Mouse (Mus musculus): Measurements from ENCODE around the gene Rnaseh2a. TPM values are rescaled to one million over a fixed set of nuclear protein-coding genes. Genes with fewer than 3 reads are reported as not detected.

Rnaseh2a gene
- polyA plus RNA-seq, 1 experiment: 69.4 TPM

DNA sequence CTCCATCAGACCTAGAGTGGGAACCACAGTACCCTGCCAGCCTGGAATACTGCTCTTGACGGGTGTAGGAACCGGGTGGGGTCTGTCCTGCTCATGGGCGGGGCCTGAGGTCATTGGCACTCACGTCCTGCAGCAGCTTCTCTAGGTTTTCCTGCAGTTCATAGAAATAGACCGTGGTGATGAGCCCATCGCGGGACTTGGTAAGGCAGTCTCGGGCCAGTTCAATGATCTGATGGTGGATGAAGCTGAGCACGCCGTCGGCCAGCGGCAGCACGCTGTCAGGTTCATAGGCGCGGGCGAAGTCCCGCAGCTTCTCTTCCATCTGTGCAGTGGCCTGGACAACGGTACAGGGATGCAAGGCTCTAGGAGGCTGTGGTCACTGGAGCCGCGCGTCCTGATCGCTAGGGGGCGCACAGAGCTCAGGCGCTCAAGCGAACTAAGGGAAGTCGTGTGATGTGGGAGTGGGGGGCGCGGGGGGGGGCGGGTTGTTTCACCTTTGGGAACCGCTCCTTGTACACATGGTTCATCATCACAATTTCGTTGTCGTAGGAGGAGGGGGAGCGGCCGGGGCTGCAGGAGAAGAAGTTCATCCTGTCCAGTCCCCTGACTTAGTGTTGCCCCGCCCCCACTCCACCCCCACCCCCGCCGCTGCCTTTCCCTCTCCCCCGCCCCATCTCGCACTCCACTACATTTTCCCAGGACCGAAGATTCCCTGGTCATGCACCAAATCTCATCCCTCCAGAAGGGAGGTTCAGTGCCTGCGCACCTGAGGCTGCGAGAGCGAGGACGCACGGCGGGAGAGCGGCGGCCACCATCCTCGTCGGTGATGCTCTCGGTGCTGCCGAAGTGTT is 40.9 kb downstream of the Rnaseh2a start:
- Histone ChIP-seq H3K27me3 (ENCODE audit: control insufficient read depth, insufficient read depth, low read length) (peaks cover 3% of the 10 kb centered on the region; the same call in 1 of the 2 replicates), H3K36me3 (ENCODE audit: control insufficient read depth, insufficient read depth, low read length) (no peaks in the 10 kb centered on the region), H3K4me3 (ENCODE audit: control insufficient read depth, insufficient read depth, low read length) (no peak overlapping the region), H3K4me1 (replicated peaks; ENCODE audit: control insufficient read depth, insufficient read depth, low read length) (0 out of 2 replicates have a peak, but pooled peaks cover 2% of the 10 kb centered on the region), H3K27ac (ENCODE audit: control insufficient read depth, insufficient read depth, low read length) (no peak overlapping the region)
- 10% methylated on average over 48 of the region's 52 CpGs for WGBS
- DNase-seq: peak; percentile 58
- peak; percentile 73; the same call in 1 of the 2 replicates for TF ChIP-seq CTCF (IDR thresholded peaks at IDR 0.05; ENCODE audit: borderline replicate concordance, control insufficient read depth, extremely low read depth, insufficient read depth, low read length, poor library complexity)
- no peak for TF ChIP-seq POLR2A (IDR thresholded peaks at IDR 0.05; ENCODE audit: control insufficient read depth, extremely low read depth, insufficient read depth, low read length, poor library complexity)

DNA sequence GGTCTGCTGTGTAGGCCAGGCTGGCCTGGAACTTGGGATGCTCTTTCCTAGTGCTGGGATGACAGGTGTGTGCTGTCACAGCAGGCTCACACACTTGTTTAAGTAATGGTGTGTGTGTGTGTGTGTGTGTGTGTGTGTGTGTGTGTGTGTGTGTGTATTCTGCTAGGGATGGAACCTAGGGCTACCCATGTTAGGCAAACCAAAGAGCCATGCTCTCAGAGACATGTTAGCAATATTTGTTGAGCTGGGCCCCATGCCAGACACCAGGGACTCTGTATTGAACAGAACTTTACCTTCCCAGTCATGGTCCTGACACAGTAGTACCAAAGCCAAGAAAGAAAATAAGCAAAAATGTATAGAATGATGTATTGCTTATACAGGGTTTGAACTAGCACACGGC is 42.1 kb downstream of the Rnaseh2a start:
- DNase-seq: no peak
- H3K4me3 ChIP-seq (ENCODE audit: control insufficient read depth, insufficient read depth, low read length): no peak overlapping the region
- TF ChIP-seq POLR2A (IDR thresholded peaks at IDR 0.05; ENCODE audit: control insufficient read depth, extremely low read depth, insufficient read depth, low read length, poor library complexity) (no peak), CTCF (IDR thresholded peaks at IDR 0.05; ENCODE audit: borderline replicate concordance, control insufficient read depth, extremely low read depth, insufficient read depth, low read length, poor library complexity) (no peak)
- no peak overlapping the region for H3K27ac ChIP-seq (ENCODE audit: control insufficient read depth, insufficient read depth, low read length)
- WGBS: 74% methylated on average over 1 of the region's 1 CpGs
- H3K27me3 ChIP-seq (ENCODE audit: control insufficient read depth, insufficient read depth, low read length): peaks cover 3% of the 10 kb centered on the region; the same call in 1 of the 2 replicates
- H3K4me1 ChIP-seq (replicated peaks; ENCODE audit: control insufficient read depth, insufficient read depth, low read length): 0 out of 2 replicates have a peak, but pooled peaks cover 2% of the 10 kb centered on the region
- no peaks in the 10 kb centered on the region for H3K36me3 ChIP-seq (ENCODE audit: control insufficient read depth, insufficient read depth, low read length)

DNA sequence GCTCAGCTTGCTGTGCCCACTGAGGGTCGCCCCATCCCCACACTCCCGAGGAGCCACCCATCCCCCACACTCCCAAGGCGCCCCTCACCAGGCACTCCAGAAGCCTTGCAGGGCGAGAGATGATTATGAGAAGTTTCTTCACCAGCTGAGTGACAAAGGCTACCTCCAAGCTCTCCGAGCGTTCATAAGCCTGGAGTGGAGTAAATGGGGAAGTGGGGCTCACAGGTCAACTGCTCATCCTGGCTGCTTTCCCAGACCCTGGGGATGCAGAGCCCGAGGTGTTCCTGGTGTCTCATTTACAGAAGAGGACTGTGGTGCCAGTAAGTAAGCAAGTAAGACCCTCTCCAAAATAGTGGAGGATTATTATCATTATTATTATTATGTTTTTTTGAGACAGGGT is 44.0 kb downstream of the Rnaseh2a start:
- DNase-seq: no peak
- 0 out of 2 replicates have a peak, but pooled peaks cover 2% of the 10 kb centered on the region for H3K4me1 ChIP-seq (replicated peaks; ENCODE audit: control insufficient read depth, insufficient read depth, low read length)
- no peak overlapping the region for H3K27ac ChIP-seq (ENCODE audit: control insufficient read depth, insufficient read depth, low read length)
- no peaks in the 10 kb centered on the region for H3K36me3 ChIP-seq (ENCODE audit: control insufficient read depth, insufficient read depth, low read length)
- 44% methylated on average over 7 of the region's 7 CpGs for WGBS
- TF ChIP-seq CTCF (IDR thresholded peaks at IDR 0.05; ENCODE audit: borderline replicate concordance, control insufficient read depth, extremely low read depth, insufficient read depth, low read length, poor library complexity): no peak
- no peak for TF ChIP-seq POLR2A (IDR thresholded peaks at IDR 0.05; ENCODE audit: control insufficient read depth, extremely low read depth, insufficient read depth, low read length, poor library complexity)
- H3K4me3 ChIP-seq (ENCODE audit: control insufficient read depth, insufficient read depth, low read length): no peak overlapping the region
- peaks cover 3% of the 10 kb centered on the region; the same call in 1 of the 2 replicates for H3K27me3 ChIP-seq (ENCODE audit: control insufficient read depth, insufficient read depth, low read length)

DNA sequence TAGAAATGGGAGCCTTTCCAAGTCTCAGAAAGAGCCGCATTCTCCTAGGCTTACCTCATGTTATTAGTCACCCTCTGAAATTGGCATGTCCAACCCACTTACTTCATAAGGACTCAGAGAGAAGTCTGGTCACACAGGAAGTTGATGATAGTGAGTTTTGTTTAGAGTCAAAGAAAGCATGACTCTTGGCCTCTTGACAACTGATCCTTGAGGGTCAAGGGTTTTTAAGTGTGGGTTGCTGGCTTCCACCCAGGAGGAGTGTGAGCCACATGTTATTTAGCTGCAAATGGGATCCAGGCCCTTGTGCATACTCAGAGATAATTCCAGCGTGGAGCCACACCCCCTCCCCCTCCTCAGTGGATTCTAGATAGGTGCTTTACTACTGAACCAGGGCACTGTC is 48.0 kb downstream of the Rnaseh2a start:
- Histone ChIP-seq H3K27me3 (ENCODE audit: control insufficient read depth, insufficient read depth, low read length) (no peaks in the 10 kb centered on the region; the same call in 1 of the 2 replicates), H3K4me1 (replicated peaks; ENCODE audit: control insufficient read depth, insufficient read depth, low read length) (0 out of 2 replicates have a peak, but pooled peaks cover 2% of the 10 kb centered on the region), H3K27ac (ENCODE audit: control insufficient read depth, insufficient read depth, low read length) (no peak overlapping the region), H3K4me3 (ENCODE audit: control insufficient read depth, insufficient read depth, low read length) (no peak overlapping the region), H3K36me3 (ENCODE audit: control insufficient read depth, insufficient read depth, low read length) (no peaks in the 10 kb centered on the region)
- WGBS: 96% methylated on average over 2 of the region's 2 CpGs
- no peak for DNase-seq
- TF ChIP-seq POLR2A (IDR thresholded peaks at IDR 0.05; ENCODE audit: control insufficient read depth, extremely low read depth, insufficient read depth, low read length, poor library complexity) (no peak), CTCF (IDR thresholded peaks at IDR 0.05; ENCODE audit: borderline replicate concordance, control insufficient read depth, extremely low read depth, insufficient read depth, low read length, poor library complexity) (no peak)

DNA sequence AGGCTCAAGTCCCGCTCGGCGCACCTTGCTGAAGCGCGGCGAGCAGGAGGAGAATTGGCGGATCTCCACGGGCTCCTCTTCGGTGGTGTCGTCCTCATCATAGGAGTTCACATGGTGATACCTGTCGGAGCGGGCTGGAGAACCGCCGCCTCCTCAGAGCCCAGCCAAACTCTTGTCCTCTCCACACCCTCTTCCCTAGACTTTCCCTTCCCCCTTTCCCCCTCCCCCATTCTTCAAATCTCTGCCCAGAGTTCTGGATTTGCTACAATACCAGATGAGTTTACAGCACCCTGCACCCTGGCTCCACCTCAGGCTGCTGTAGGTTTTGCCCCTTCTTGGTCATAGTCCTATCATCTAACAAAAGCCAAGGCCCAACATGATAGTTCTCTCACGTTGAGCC is 50.9 kb downstream of the Rnaseh2a start:
- no peak overlapping the region for H3K4me3 ChIP-seq (ENCODE audit: control insufficient read depth, insufficient read depth, low read length)
- H3K27ac ChIP-seq (ENCODE audit: control insufficient read depth, insufficient read depth, low read length): no peak overlapping the region
- H3K4me1 ChIP-seq (replicated peaks; ENCODE audit: control insufficient read depth, insufficient read depth, low read length): peaks cover 1% of the 10 kb centered on the region
- no peaks in the 10 kb centered on the region for H3K36me3 ChIP-seq (ENCODE audit: control insufficient read depth, insufficient read depth, low read length)
- no peak for TF ChIP-seq CTCF (IDR thresholded peaks at IDR 0.05; ENCODE audit: borderline replicate concordance, control insufficient read depth, extremely low read depth, insufficient read depth, low read length, poor library complexity)
- TF ChIP-seq POLR2A (IDR thresholded peaks at IDR 0.05; ENCODE audit: control insufficient read depth, extremely low read depth, insufficient read depth, low read length, poor library complexity): no peak
- no peaks in the 10 kb centered on the region; the same call in 1 of the 2 replicates for H3K27me3 ChIP-seq (ENCODE audit: control insufficient read depth, insufficient read depth, low read length)
- 97% methylated on average over 15 of the region's 15 CpGs for WGBS
- DNase-seq: no peak

DNA sequence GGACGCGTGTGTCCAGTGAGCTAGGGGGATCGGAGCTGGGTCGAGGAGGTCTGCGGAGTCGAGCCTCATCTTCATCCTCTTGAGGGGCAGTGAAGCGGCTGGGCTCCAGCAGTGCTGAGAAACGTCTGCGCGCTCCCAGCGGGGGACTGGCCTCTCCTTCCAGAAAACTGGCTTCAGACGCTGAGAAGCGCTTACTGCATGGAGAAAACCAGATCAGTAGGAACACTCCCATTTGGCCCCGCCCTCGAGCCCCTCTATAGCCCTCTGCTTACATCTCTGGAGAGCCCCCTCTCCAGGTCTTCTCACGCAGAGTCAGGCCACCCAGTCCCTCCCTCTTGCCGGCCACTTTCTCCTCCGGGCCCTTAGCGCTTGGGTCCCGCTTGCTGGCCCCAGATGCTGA is 51.8 kb downstream of the Rnaseh2a start:
- H3K4me3 ChIP-seq (ENCODE audit: control insufficient read depth, insufficient read depth, low read length): no peak overlapping the region
- H3K27ac ChIP-seq (ENCODE audit: control insufficient read depth, insufficient read depth, low read length): no peak overlapping the region
- peaks cover 4% of the 10 kb centered on the region for H3K4me1 ChIP-seq (replicated peaks; ENCODE audit: control insufficient read depth, insufficient read depth, low read length)
- 77% methylated on average over 20 of the region's 20 CpGs for WGBS
- DNase-seq: no peak
- TF ChIP-seq POLR2A (IDR thresholded peaks at IDR 0.05; ENCODE audit: control insufficient read depth, extremely low read depth, insufficient read depth, low read length, poor library complexity) (no peak), CTCF (IDR thresholded peaks at IDR 0.05; ENCODE audit: borderline replicate concordance, control insufficient read depth, extremely low read depth, insufficient read depth, low read length, poor library complexity) (no peak)
- no peaks in the 10 kb centered on the region; the same call in 1 of the 2 replicates for H3K27me3 ChIP-seq (ENCODE audit: control insufficient read depth, insufficient read depth, low read length)
- H3K36me3 ChIP-seq (ENCODE audit: control insufficient read depth, insufficient read depth, low read length): no peaks in the 10 kb centered on the region

Measured in thymus, adult 2 months (tissue).